Mouse (Mus musculus): ENCODE data around the gene Sorbs1. TPM values are rescaled to one million over a fixed set of nuclear protein-coding genes. Genes with fewer than 3 reads are reported as not detected.

The Sorbs1 gene
- polyA plus RNA-seq, 1 experiment = 38.8 TPM

- no peaks in the 10 kb centered on the region for H3K79me2 ChIP-seq (ENCODE audit: control insufficient read depth, insufficient read depth)
- no peaks in the 10 kb centered on the region for H3K27me3 ChIP-seq (ENCODE audit: control insufficient read depth, insufficient read depth, insufficient read length)
- no peaks in the 10 kb centered on the region for H3K36me3 ChIP-seq (ENCODE audit: control insufficient read depth, insufficient read depth)
- no peak overlapping the region for H3K4me3 ChIP-seq
- H3K4me2 ChIP-seq (ENCODE audit: low read depth) = no peak overlapping the region
- no peak for TF ChIP-seq TCF3 (IDR thresholded peaks at IDR 0.05; ENCODE audit: insufficient read length, low read depth)
- no peak for TF ChIP-seq MYOG (IDR thresholded peaks at IDR 0.05; ENCODE audit: control insufficient read depth in 1 of 3, insufficient read depth in 1 of 3, insufficient read length in 2 of 3, low read depth in 2 of 3)
- TF ChIP-seq POLR2A (IDR thresholded peaks at IDR 0.05; ENCODE audit: insufficient read length, low read depth) = no peak
- no peak for TF ChIP-seq E2F4 (IDR thresholded peaks at IDR 0.05; ENCODE audit: insufficient read depth)
- no peak for TF ChIP-seq MYOD1 (IDR thresholded peaks at IDR 0.05; ENCODE audit: control insufficient read depth in 1 of 3, insufficient read length in 2 of 3, low read depth in 2 of 3)
- no peak for TF ChIP-seq CEBPB (IDR thresholded peaks at IDR 0.05; ENCODE audit: insufficient read depth, poor library complexity, severe bottlenecking)
- TF ChIP-seq TCF12 (IDR thresholded peaks at IDR 0.05; ENCODE audit: insufficient read depth, poor library complexity, severe bottlenecking) = no peak
- no peak for TF ChIP-seq MAX (IDR thresholded peaks at IDR 0.05; ENCODE audit: low read depth)
- TF ChIP-seq POLR2AphosphoS2 (IDR thresholded peaks at IDR 0.05; ENCODE audit: insufficient read length, low read depth) = no peak
- TF ChIP-seq USF1 (IDR thresholded peaks at IDR 0.05; ENCODE audit: low read depth) = no peak
- TF ChIP-seq REST (IDR thresholded peaks at IDR 0.05; ENCODE audit: insufficient read depth, insufficient read length) = no peak
- no peak for TF ChIP-seq SRF (IDR thresholded peaks at IDR 0.05; ENCODE audit: control insufficient read depth, insufficient read length, low read depth)
- H3ac ChIP-seq (ENCODE audit: control insufficient read depth, insufficient read length) = no peak overlapping the region
Observed at GRCm38 (mm10) chr19:40278372-40279023, 235.1 kb downstream of the Sorbs1 start.

- Histone ChIP-seq H3K4me2 (ENCODE audit: low read depth) (no peak overlapping the region), H3K4me3 (no peak overlapping the region), H3K27me3 (ENCODE audit: control insufficient read depth, insufficient read depth, insufficient read length) (no peaks in the 10 kb centered on the region), H3ac (ENCODE audit: control insufficient read depth, insufficient read length) (no peak overlapping the region), H3K79me2 (ENCODE audit: control insufficient read depth, insufficient read depth) (no peaks in the 10 kb centered on the region), H3K36me3 (ENCODE audit: control insufficient read depth, insufficient read depth) (no peaks in the 10 kb centered on the region)
- no peak for TF ChIP-seq CEBPB (IDR thresholded peaks at IDR 0.05; ENCODE audit: insufficient read depth, poor library complexity, severe bottlenecking)
- TF ChIP-seq USF1 (IDR thresholded peaks at IDR 0.05; ENCODE audit: low read depth) = no peak
- TF ChIP-seq POLR2A (IDR thresholded peaks at IDR 0.05; ENCODE audit: insufficient read length, low read depth) = no peak
- TF ChIP-seq E2F4 (IDR thresholded peaks at IDR 0.05; ENCODE audit: insufficient read depth) = no peak
- no peak for TF ChIP-seq POLR2AphosphoS2 (IDR thresholded peaks at IDR 0.05; ENCODE audit: insufficient read length, low read depth)
- no peak for TF ChIP-seq TCF12 (IDR thresholded peaks at IDR 0.05; ENCODE audit: insufficient read depth, poor library complexity, severe bottlenecking)
- TF ChIP-seq REST (IDR thresholded peaks at IDR 0.05; ENCODE audit: insufficient read depth, insufficient read length) = no peak
- no peak for TF ChIP-seq MYOD1 (IDR thresholded peaks at IDR 0.05; ENCODE audit: control insufficient read depth in 1 of 3, insufficient read length in 2 of 3, low read depth in 2 of 3)
- TF ChIP-seq TCF3 (IDR thresholded peaks at IDR 0.05; ENCODE audit: insufficient read length, low read depth) = no peak
- TF ChIP-seq MYOG (IDR thresholded peaks at IDR 0.05; ENCODE audit: control insufficient read depth in 1 of 3, insufficient read depth in 1 of 3, insufficient read length in 2 of 3, low read depth in 2 of 3) = no peak
- no peak for TF ChIP-seq MAX (IDR thresholded peaks at IDR 0.05; ENCODE audit: low read depth)
- no peak for TF ChIP-seq SRF (IDR thresholded peaks at IDR 0.05; ENCODE audit: control insufficient read depth, insufficient read length, low read depth)
Observed at GRCm38 (mm10) chr19:40277494-40277893, 236.1 kb downstream of the Sorbs1 start.

- H3K79me2 ChIP-seq (ENCODE audit: control insufficient read depth, insufficient read depth) = peaks cover 3% of the 10 kb centered on the region
- no peak overlapping the region for H3ac ChIP-seq (ENCODE audit: control insufficient read depth, insufficient read length)
- TF ChIP-seq TCF3 (IDR thresholded peaks at IDR 0.05; ENCODE audit: insufficient read length, low read depth) (no peak), E2F4 (IDR thresholded peaks at IDR 0.05; ENCODE audit: insufficient read depth) (no peak), MYOG (IDR thresholded peaks at IDR 0.05; ENCODE audit: control insufficient read depth in 1 of 3, insufficient read depth in 1 of 3, insufficient read length in 2 of 3, low read depth in 2 of 3) (no peak), REST (IDR thresholded peaks at IDR 0.05; ENCODE audit: insufficient read depth, insufficient read length) (no peak), POLR2A (IDR thresholded peaks at IDR 0.05; ENCODE audit: insufficient read length, low read depth) (no peak)
- H3K4me3 ChIP-seq = no peak overlapping the region
- H3K36me3 ChIP-seq (ENCODE audit: control insufficient read depth, insufficient read depth) = no peaks in the 10 kb centered on the region
- H3K27me3 ChIP-seq (ENCODE audit: control insufficient read depth, insufficient read depth, insufficient read length) = no peaks in the 10 kb centered on the region
- no peak overlapping the region for H3K4me2 ChIP-seq (ENCODE audit: low read depth)
Observed at GRCm38 (mm10) chr19:40275401-40276188, 238.0 kb downstream of the Sorbs1 start.

DNA sequence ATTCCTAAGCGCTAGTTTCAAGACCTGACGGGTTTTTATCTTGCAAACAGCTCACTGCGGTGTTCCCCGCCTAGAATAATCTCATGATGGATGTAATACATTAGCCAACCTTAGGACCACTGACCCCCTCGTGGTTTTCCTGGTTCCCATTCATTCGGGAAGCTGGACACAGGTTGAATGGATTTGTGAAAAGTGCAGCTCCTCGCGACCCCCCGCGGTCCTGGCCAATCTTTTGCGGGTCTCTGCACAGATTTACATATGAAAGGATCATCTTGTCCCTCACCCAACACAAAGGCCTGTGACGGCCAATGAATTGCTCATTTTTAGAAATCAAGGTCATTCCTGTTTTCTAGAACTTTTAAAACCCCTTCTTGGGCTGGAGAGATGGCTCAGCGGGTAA lies 240.9 kb downstream of the Sorbs1 start:
- Histone ChIP-seq H3ac (ENCODE audit: control insufficient read depth, insufficient read length) (no peak overlapping the region), H3K4me3 (no peak overlapping the region), H3K27me3 (ENCODE audit: control insufficient read depth, insufficient read depth, insufficient read length) (no peaks in the 10 kb centered on the region), H3K36me3 (ENCODE audit: control insufficient read depth, insufficient read depth) (no peaks in the 10 kb centered on the region), H3K4me2 (ENCODE audit: low read depth) (no peak overlapping the region), H3K79me2 (ENCODE audit: control insufficient read depth, insufficient read depth) (peaks cover 26% of the 10 kb centered on the region)
- TF ChIP-seq CEBPB (IDR thresholded peaks at IDR 0.05; ENCODE audit: insufficient read depth, poor library complexity, severe bottlenecking) = no peak
- TF ChIP-seq POLR2AphosphoS2 (IDR thresholded peaks at IDR 0.05; ENCODE audit: insufficient read length, low read depth) = no peak
- TF ChIP-seq MYOG (IDR thresholded peaks at IDR 0.05; ENCODE audit: control insufficient read depth in 1 of 3, insufficient read depth in 1 of 3, insufficient read length in 2 of 3, low read depth in 2 of 3) = no peak
- no peak for TF ChIP-seq REST (IDR thresholded peaks at IDR 0.05; ENCODE audit: insufficient read depth, insufficient read length)
- no peak for TF ChIP-seq TCF12 (IDR thresholded peaks at IDR 0.05; ENCODE audit: insufficient read depth, poor library complexity, severe bottlenecking)
- no peak for TF ChIP-seq SRF (IDR thresholded peaks at IDR 0.05; ENCODE audit: control insufficient read depth, insufficient read length, low read depth)
- TF ChIP-seq E2F4 (IDR thresholded peaks at IDR 0.05; ENCODE audit: insufficient read depth) = no peak
- no peak for TF ChIP-seq POLR2A (IDR thresholded peaks at IDR 0.05; ENCODE audit: insufficient read length, low read depth)
- TF ChIP-seq TCF3 (IDR thresholded peaks at IDR 0.05; ENCODE audit: insufficient read length, low read depth) = no peak
- no peak for TF ChIP-seq MYOD1 (IDR thresholded peaks at IDR 0.05; ENCODE audit: control insufficient read depth in 1 of 3, insufficient read length in 2 of 3, low read depth in 2 of 3)
- no peak for TF ChIP-seq MAX (IDR thresholded peaks at IDR 0.05; ENCODE audit: low read depth)
- TF ChIP-seq USF1 (IDR thresholded peaks at IDR 0.05; ENCODE audit: low read depth) = no peak

Measured in myocyte (in vitro differentiated cells).